Mouse (Mus musculus): ENCODE data around the gene 2410131K14Rik.

2410131K14Rik gene

GRCm38 (mm10) chr5:118261181-118261580 lies 16.2 kb downstream of the 2410131K14Rik start:
- DNase-seq (ENCODE audit: low read depth, low spot score) = no peak

DNA sequence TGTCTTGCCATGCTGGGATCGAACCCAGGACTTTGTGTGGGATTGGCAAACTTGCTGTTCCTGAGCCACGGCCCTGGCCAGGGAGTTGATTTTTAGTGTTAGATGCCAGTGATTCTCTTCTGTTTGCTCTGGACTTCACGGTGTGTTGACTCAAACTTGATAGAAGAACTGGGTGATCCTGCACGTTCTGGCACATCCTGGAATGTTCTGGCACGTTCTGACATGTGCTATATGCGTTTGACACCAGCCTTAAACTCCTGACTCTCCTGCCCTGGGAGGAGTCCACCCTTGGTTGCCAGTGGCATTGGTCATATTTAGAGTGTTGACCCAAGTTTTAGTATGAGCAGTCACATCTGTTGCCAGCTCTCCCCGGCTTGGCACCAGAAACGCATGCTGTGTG lies 17.4 kb downstream of the 2410131K14Rik start:
- no peak for DNase-seq (ENCODE audit: low read depth, low spot score)

- DNase-seq (ENCODE audit: low read depth, low spot score) = no peak
Observed at GRCm38 (mm10) chr5:118264279-118264678, 19.3 kb downstream of the 2410131K14Rik start.

- no peak for DNase-seq (ENCODE audit: low read depth, low spot score)
Observed at GRCm38 (mm10) chr5:118265366-118265765, 20.3 kb downstream of the 2410131K14Rik start.

GRCm38 (mm10) chr5:118266309-118266708 lies 21.3 kb downstream of the 2410131K14Rik start:
- peak; percentile 16 for DNase-seq (ENCODE audit: low read depth, low spot score)

DNA sequence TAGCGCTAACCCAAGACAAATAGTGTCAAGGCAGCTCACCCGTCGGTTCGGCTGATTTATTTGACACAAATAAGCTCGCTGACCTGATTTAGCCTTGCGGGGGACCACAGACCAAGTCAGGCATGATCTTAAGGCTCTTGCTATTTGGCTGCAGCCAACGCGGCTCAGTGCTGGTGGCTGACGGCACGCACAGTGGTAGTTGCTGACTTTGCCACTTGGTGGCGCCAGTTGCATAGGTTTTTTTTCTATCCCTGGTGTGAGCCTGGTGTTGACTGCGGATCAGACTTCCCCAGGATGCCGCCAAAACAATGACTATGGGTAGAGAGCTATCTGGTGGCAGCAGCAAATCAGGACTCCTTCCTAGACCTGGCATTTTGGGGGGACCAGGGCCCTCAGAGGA lies 24.0 kb downstream of the 2410131K14Rik start:
- peak; percentile 73 for DNase-seq (ENCODE audit: low read depth, low spot score)

- peak; percentile 30 for DNase-seq (ENCODE audit: low read depth, low spot score)
Observed at GRCm38 (mm10) chr5:118271449-118272110, 26.6 kb downstream of the 2410131K14Rik start.

- DNase-seq (ENCODE audit: low read depth, low spot score) = no peak
Observed at GRCm38 (mm10) chr5:118273446-118273845, 28.4 kb downstream of the 2410131K14Rik start.

- DNase-seq (ENCODE audit: low read depth, low spot score) = no peak
Observed at GRCm38 (mm10) chr5:118274546-118274945, 29.5 kb downstream of the 2410131K14Rik start.

DNA sequence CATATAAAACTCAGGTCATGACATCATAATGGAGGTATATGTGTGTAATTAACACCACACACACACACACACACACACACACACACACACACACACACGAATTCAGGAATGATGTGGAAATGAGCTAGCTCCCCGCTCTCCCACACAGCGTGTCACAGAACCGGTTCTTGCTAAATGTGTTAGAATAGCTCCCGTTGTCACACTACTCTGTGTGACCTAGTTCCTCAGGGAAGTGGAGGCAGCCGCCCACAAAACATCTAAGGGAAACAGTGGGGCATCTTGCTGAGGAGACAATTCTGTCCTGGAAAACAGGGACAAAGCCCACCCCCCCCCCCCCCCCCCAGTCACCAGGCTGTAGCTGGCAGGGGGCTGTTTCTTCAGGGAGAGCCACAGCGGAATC lies 31.3 kb downstream of the 2410131K14Rik start:
- DNase-seq (ENCODE audit: low read depth, low spot score) = no peak

- DNase-seq (ENCODE audit: low read depth, low spot score) = no peak
Observed at GRCm38 (mm10) chr5:118276711-118277110, 31.7 kb downstream of the 2410131K14Rik start.

DNA sequence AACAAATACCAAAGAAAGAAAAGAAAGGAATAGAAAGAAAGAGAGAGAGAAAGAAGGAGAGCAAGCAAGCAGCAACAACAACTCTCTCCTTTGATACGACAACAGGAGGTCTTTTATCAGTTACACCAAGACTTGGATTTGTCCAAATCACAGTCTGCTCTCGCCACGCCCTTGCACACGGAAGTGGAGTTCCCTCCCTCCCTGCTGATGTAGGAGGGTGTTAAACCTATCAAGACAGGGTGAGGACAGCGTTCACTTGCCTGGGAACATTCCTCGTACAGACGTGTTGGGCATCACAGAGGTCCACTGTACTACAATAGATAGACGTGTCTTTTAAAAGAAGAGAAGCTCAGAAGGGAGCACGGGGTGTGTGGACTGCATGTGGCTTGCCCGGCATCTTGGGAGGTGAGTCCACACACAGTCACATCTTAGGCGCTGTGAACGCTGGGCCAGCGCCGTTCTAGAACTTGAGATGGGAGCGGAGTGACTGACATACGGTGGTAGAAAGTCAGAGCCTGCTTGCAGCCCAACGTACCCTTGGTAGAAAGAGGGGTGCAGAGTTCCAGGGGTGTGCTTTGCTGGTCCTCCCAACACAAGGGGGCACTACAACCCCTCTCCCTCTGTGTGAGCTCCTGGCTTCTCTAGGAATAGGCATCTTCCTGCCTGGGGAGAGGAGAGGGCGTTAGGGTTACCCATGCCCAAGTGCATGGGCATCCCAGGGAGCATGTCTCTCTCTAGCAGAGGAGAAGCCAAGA lies 32.9 kb downstream of the 2410131K14Rik start:
- no peak for DNase-seq (ENCODE audit: low read depth, low spot score)

GRCm38 (mm10) chr5:118291453-118291852 lies 46.4 kb downstream of the 2410131K14Rik start:
- no peak for DNase-seq (ENCODE audit: low read depth, low spot score)

- no peak for DNase-seq (ENCODE audit: low read depth, low spot score)
Observed at GRCm38 (mm10) chr5:118292476-118292875, 47.4 kb downstream of the 2410131K14Rik start.

- no peak for DNase-seq (ENCODE audit: low read depth, low spot score)
Observed at GRCm38 (mm10) chr5:118294086-118294864, 49.2 kb downstream of the 2410131K14Rik start.

GRCm38 (mm10) chr5:118294865-118295258 lies 49.8 kb downstream of the 2410131K14Rik start:
- DNase-seq (ENCODE audit: low read depth, low spot score) = no peak

DNA sequence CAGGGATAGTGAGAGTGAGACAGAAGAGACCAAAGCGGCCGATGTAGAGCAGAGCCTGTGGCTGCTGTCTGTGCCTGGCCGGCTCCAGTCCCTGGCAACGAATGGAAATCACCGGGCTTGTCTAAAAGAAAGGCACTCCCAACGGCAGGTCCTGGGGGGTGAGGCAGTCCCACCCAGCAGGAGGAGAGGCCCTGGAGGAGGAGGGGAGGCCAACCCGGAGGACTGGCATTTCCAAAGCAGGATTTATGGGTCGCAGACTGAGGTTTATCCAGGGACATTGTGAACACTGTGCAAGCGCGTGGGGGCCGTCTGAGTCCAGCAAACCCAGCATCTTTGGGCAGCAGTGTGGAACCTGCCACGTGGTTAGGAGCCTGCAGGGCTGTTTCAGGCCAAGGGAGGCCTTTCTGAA lies 52.3 kb downstream of the 2410131K14Rik start:
- DNase-seq (ENCODE audit: low read depth, low spot score) = no peak

- DNase-seq (ENCODE audit: low read depth, low spot score) = no peak
Observed at GRCm38 (mm10) chr5:118299720-118300400, 54.8 kb downstream of the 2410131K14Rik start.

DNA sequence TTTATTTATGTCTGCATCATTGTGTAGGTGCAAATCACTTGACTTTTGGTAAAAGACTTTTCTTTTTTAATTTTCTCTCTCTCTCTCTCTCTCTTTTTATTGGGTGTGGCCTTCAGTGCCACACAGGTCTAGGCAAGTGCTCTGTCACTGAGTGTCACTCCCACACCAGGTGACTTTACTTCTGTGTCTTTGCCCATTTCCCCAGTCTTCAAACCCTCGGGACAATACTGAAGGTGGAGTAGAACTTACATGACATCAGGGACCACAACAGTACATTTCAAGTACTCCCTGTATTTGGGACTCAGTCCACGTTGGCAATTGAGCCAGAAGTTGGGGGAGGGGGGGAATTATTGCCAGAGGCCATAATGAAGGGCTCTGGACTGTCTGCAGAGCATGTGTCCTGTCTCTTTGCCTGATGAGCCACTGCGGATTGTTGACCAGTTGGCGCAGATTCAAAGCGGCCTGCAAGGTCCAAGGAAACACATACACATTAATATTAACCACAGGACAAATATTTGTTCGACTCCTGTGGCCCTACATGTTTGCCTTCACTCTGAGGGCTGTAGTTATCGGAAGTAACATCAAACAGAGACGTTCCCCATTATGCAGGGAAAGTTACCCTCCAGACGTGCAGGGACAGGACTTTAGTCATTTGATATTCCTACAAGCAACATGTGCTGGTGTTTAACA lies 57.6 kb downstream of the 2410131K14Rik start:
- DNase-seq (ENCODE audit: low read depth, low spot score) = no peak

DNA sequence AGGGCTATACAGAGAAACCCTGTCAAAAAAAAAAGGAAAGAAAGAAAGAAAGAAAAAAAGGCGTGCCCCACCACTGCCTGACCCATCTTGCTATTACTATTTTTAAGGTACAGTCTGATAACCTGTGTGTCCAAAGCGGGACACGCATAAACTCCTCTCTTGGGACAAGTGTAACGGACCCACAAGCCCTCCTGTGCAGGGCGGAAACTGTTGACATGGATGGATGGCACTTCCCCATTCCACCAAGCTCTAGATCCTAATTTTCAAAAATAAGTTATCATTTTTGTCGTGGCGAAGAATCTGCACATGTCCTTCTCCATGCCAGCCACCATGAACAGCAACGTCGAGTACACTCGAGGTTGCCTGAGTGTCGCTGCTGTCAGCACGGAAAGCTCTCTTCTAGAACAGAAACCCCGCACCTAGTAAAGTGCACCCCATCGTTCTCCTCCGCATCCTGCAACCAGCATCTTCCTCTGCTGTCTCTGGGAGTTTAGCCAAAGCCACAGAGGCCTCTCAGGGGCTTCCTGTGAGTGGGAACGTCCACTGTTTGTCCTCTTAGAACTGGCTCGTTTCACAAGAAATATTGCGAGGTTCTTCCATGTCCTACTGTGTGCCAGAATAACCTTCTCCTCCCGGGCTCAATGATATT lies 60.1 kb downstream of the 2410131K14Rik start:
- no peak for DNase-seq (ENCODE audit: low read depth, low spot score)

DNA sequence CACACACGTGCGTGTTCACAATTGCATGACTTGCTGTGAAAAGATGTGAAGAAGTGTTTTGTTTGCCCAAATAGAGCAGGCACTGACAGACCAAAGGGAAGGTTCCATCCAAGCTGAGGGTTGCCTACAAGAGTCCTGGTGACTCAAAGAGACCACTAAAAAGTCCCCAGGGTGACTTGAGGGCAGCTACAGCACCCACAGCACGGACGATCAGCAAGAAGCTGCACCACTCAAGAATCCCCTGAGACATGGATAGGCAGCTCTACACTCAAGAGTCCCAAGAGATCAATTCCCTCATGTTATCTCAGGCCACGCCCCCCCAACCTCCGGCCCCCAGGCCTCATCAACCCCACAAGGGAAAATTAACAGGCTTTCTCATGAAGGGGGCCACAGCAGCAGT lies 65.4 kb downstream of the 2410131K14Rik start:
- no peak for DNase-seq (ENCODE audit: low read depth, low spot score)
